Mouse (Mus musculus) spleen, adult 2 months (tissue): ENCODE results near the gene Asic2.

Source experiments
- CTCF ChIP-seq: fragments of 200-500 bp; IDR thresholded peaks from 2 replicates; pipeline ENCODE4 v1.5.1; 2011; ENCODE audit warnings: mild to moderate bottlenecking, inconsistent platforms; ENCODE audit not compliant: insufficient read depth, insufficient read length, insufficient replicate concordance; ENCODE audit errors: extremely low read depth
- POLR2A ChIP-seq: fragments of 200-500 bp; IDR thresholded peaks from 2 replicates; pipeline ENCODE4 v1.6.1; 2011; ENCODE audit warnings: low read depth, low read length, inconsistent platforms

GRCm38 (mm10) chr11:81014776-81015175 is 953.5 kb downstream of the Asic2 start:
- TF ChIP-seq CTCF = no peak
- TF ChIP-seq POLR2A = no peak
